Mouse (Mus musculus): ENCODE results near the gene Adam23.

- no peak for TF ChIP-seq CTCF (IDR thresholded peaks at IDR 0.05; ENCODE audit: low read depth, low read length)
- TF ChIP-seq POLR2A (IDR thresholded peaks at IDR 0.05; ENCODE audit: borderline replicate concordance, low read depth, low read length), result no peak
These were observed 27.6 kb downstream of the Adam23 start for GRCm38 (mm10) chr1:63473272-63473671.
